Mouse (Mus musculus) MEL (cell line): ENCODE data around the gene Gm13691.

Experiments used
- CTCF ChIP-seq, 3 experiments: IDR thresholded peaks in 2 of 3; conservative IDR thresholded peaks in 1 of 3; 2 replicates each; pipeline ENCODE4 v1.5.1; 2011 to 2012; ENCODE audit warnings: low read length in 3 of 3, low read depth in 2 of 3, mild to moderate bottlenecking in 2 of 3, improper control_type of control experiment in 1 of 3, inconsistent platforms in 1 of 3, mixed read lengths in 1 of 3, moderate library complexity in 1 of 3; ENCODE audit not compliant: control insufficient read depth in 1 of 3, insufficient read depth in 1 of 3, poor library complexity in 1 of 3, severe bottlenecking in 1 of 3
- MEF2A ChIP-seq: IDR thresholded peaks from 2 replicates; pipeline ENCODE4 v1.6.1; 2014; ENCODE audit warnings: low read depth, mild to moderate bottlenecking, inconsistent platforms, low read length, improper control_type of control experiment; ENCODE audit not compliant: poor library complexity, insufficient replicate concordance, severe bottlenecking; ENCODE audit errors: extremely low read depth
- POLR2A ChIP-seq, 2 experiments: IDR thresholded peaks; 2 replicates each; pipeline ENCODE4 v1.6.1; 2011 to 2012; ENCODE audit warnings: low read length in 2 of 2, mild to moderate bottlenecking in 2 of 2, control low read depth in 1 of 2, improper control_type of control experiment in 1 of 2, low read depth in 1 of 2, moderate library complexity in 1 of 2; ENCODE audit not compliant: control insufficient read depth in 1 of 2, insufficient read depth in 1 of 2, poor library complexity in 1 of 2
- RCOR1 ChIP-seq: IDR thresholded peaks from 2 replicates; pipeline ENCODE4 v1.6.1; 2012; ENCODE audit warnings: low read depth, mild to moderate bottlenecking, inconsistent platforms, low read length, improper control_type of control experiment

DNA sequence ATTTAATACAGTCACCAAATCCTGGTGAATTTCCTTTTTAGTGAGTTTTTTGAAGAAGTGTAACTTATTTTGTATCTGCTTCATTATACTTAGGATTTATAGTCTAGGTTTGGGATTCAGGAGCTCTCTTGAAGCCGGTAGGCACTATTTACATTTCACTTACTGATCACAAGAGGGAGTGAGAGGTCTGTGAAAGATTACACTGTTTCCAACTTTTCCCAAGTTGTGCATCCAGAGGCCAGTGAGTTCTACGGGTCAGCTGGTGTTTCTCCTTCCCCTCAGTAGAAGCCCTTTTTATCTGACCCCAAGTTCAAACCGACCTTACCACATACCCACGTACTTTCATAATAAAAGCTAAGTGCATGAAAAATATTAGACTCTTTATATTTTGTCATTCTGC is 47.0 kb downstream of the Gm13691 start:
- TF ChIP-seq RCOR1 (no peak), CTCF (IDR thresholded peaks at IDR 0.05 in 2 of 3, conservative IDR thresholded peaks at IDR 0.05 in 1 of 3; ENCODE audit: control insufficient read depth in 1 of 3, insufficient read depth in 1 of 3, low read depth in 2 of 3, low read length in 3 of 3, poor library complexity in 1 of 3, severe bottlenecking in 1 of 3) (peak in 1 of 3 experiments; percentile 30; a peak in 1 of 6 replicates), MEF2A (no peak), POLR2A (IDR thresholded peaks at IDR 0.05; ENCODE audit: control insufficient read depth in 1 of 2, insufficient read depth in 1 of 2, low read depth in 1 of 2, low read length in 2 of 2, poor library complexity in 1 of 2) (no peak)
